1 mouse cellular context compared by ENCODE assay signal in the genomic region with DNA sequence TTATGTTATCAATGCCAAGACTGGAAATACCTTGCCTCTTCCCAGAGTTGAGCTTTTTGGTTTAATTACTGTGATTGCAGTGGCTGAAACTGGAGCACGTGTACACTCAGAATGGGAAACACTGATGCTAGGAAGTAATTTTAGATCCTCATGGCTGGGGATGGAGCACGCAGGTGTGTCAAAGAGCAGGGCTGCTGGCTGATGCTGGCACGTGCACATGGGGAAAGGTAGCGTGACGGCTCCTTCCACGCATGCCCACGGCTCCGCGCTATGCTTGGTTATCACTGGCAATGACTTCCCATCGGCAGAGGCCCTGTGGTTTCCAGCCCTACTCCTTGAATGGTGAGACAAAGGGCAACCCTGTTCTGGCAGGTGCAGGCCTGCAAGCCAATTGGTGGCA.
TF ChIP-seq lines count a peak whose summit lies in the region.

No protein-coding gene starts in this region.

TF ChIP-seq in CH12.LX, 34 proteins besides CTCF, POLR2A, EP300 and RAD21 (continued from another document):
- TF ChIP-seq MYC (IDR thresholded peaks at IDR 0.05; ENCODE audit: low read depth, low read length) (no peak), SIN3A (IDR thresholded peaks at IDR 0.05; ENCODE audit: low read length) (no peak)
TF ChIP-seq in CH12.LX: peak in this region for 1.
